Mouse (Mus musculus) erythroblast, embryonic 14.5 days (primary cell): Measurements from ENCODE around the gene Pdss2.

Experiments
- GATA1 ChIP-seq: IDR thresholded peaks from 2 replicates; pipeline ENCODE4 v1.6.1; 2012; ENCODE audit warnings: low read length, inconsistent platforms, mixed read lengths
- TAL1 ChIP-seq: IDR thresholded peaks from 3 replicates; pipeline ENCODE4 v1.6.1; 2012; ENCODE audit warnings: low read length, inconsistent platforms, mixed read lengths

- no peak for TF ChIP-seq GATA1
- TF ChIP-seq TAL1 = no peak
Observed at GRCm38 (mm10) chr10:43221659-43222058, 373 bp downstream of the Pdss2 start.
